Mouse (Mus musculus) embryonic facial prominence, embryonic 12.5 days (tissue): ENCODE measurements around the gene Mtmr1. TPM values are rescaled to one million over a fixed set of nuclear protein-coding genes. Genes with fewer than 3 reads are reported as not detected.

Experiments
- ATAC-seq: fragments of 200-750 bp; cut with Nextera tagmentation; 2 replicates; pipeline ENCODE4 v1.8.0; 2017; ENCODE audit not compliant: insufficient number of reproducible peaks, insufficient read depth, low FRiP score, low TSS enrichment
- H3K27ac ChIP-seq: fragments of 300-500 bp; sonication (generic); 2 replicates; pipeline ENCODE4 v1.5.1; 2016; ENCODE audit warnings: mild to moderate bottlenecking
- H3K27me3 ChIP-seq: fragments of 300-500 bp; sonication (generic); 2 replicates; pipeline ENCODE4 v1.6.1; 2016; ENCODE audit warnings: mild to moderate bottlenecking, moderate library complexity
- H3K36me3 ChIP-seq: fragments of 300-500 bp; sonication (generic); 2 replicates; pipeline ENCODE4 v1.6.1; 2016; ENCODE audit warnings: mild to moderate bottlenecking
- H3K4me1 ChIP-seq: fragments of 300-500 bp; sonication (generic); 2 replicates; pipeline ENCODE4 v1.6.1; 2016
- H3K4me2 ChIP-seq: fragments of 300-500 bp; sonication (generic); replicated peaks from 2 replicates; pipeline ENCODE4 v1.6.1; 2016; ENCODE audit warnings: mild to moderate bottlenecking, moderate library complexity
- H3K4me3 ChIP-seq: fragments of 300-500 bp; sonication (generic); 2 replicates; pipeline ENCODE4 v1.5.1; 2016; ENCODE audit warnings: mild to moderate bottlenecking
- H3K9ac ChIP-seq: fragments of 300-500 bp; sonication (generic); 2 replicates; pipeline ENCODE4 v1.6.1; 2016; ENCODE audit warnings: mild to moderate bottlenecking, moderate library complexity
- H3K9me3 ChIP-seq: fragments of 300-500 bp; sonication (generic); 2 replicates; pipeline ENCODE4 v1.6.1; 2016; ENCODE audit warnings: mild to moderate bottlenecking, moderate library complexity
- WGBS: fragments of 180-500 bp; shearing (Covaris S2); methylation state at CpG from one replicate; pipeline ENCODE4 v1.1.7; 2016; 5-methylcytosine and 5-hydroxymethylcytosine counted together
- polyA plus RNA-seq: library from polyadenylated mRNA; unstranded; fragments of >200 nt; fragmentation: Nextera tagmentation; extraction: Ambion mirVana; gene quantifications from 2 replicates; pipeline ENCODE4 v1.2.1, GENCODE M21; 2016

The Mtmr1 gene
- polyA plus RNA-seq, 1 experiment from 2014 or later = 11.7 TPM

- Histone ChIP-seq H3K4me2 (no peak overlapping the region), H3K4me3 (no peak overlapping the region), H3K27ac (no peak overlapping the region), H3K4me1 (no peaks in the 10 kb centered on the region), H3K9me3 (no peaks in the 10 kb centered on the region), H3K27me3 (no peaks in the 10 kb centered on the region), H3K36me3 (no peaks in the 10 kb centered on the region), H3K9ac (no peak overlapping the region)
- WGBS = 84% methylated on average over 6 of the region's 6 CpGs
- no peak for ATAC-seq
Observed at GRCm38 (mm10) chrX:71456078-71456737, 91.6 kb downstream of the Mtmr1 start.

DNA sequence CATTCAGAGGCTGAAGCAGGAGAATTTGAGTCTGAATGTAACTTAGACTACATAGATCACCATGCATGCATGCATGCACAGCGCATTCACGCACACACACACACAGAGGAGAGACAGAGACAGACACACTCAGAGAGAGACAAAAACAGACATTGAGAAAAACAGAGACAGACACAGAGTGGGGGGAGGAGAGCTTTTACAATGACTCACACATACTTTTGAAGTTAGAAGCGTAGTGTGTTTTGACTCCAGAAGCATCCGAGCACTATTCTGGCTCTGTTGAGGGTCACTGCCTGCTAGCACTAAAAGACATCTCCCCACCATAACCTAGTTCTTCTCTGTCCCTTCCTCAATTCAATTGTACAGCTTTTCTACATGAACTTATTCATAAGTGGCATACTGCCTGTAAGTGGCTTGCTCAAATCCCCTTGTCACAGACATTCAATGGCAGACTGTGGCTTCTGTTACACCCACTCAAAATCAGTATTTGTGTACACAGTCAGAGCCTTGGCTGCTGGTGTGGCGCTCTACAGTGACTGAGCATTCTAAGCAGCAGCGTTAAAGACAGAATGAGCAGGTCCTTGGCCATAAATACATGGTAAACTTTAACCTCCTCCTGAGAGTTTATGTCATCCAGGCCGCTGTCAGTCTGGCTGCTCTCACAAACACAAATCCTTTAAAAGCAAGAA, 99.7 kb downstream of the Mtmr1 start:
- 82% methylated on average over 7 of the region's 7 CpGs for WGBS
- Histone ChIP-seq H3K4me1 (no peaks in the 10 kb centered on the region), H3K4me3 (no peak overlapping the region), H3K27ac (no peak overlapping the region), H3K4me2 (no peak overlapping the region), H3K9me3 (no peaks in the 10 kb centered on the region), H3K36me3 (no peaks in the 10 kb centered on the region), H3K27me3 (no peaks in the 10 kb centered on the region), H3K9ac (no peak overlapping the region)
- ATAC-seq = no peak

DNA sequence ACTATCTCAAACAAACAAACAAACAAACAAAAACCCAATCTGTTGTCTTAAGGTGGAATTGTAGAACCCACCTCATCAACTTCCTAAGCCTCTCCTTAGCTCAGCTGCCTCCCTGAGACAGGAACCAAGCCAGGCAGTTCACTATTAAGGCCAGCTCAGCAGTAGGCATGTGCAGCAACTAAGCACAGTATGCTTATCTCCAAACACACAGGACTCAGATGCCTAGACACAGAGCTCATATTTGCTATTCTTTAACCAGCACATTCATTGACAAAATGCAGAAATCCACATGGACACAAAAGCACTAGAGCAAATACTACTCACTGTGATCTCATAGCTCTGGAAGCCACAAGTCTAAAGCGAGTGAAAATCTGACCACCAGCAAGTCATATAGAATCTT, 100.9 kb downstream of the Mtmr1 start:
- WGBS = 100% methylated on average over 1 of the region's 1 CpGs
- Histone ChIP-seq H3K4me2 (no peak overlapping the region), H3K9ac (no peak overlapping the region)

GRCm38 (mm10) chrX:71467491-71467890, 102.9 kb downstream of the Mtmr1 start:
- no peaks in the 10 kb centered on the region for H3K4me1 ChIP-seq
- H3K4me3 ChIP-seq = no peak overlapping the region
- H3K4me2 ChIP-seq = no peak overlapping the region
- no peak overlapping the region for H3K27ac ChIP-seq
- ATAC-seq = no peak
- no peaks in the 10 kb centered on the region for H3K9me3 ChIP-seq
- H3K27me3 ChIP-seq = no peaks in the 10 kb centered on the region
- H3K9ac ChIP-seq = no peak overlapping the region
- WGBS = 82% methylated on average over 3 of the region's 3 CpGs
- H3K36me3 ChIP-seq = no peaks in the 10 kb centered on the region

More for the DNA sequence above, 100.9 kb downstream of the Mtmr1 start:
- Histone ChIP-seq H3K36me3 (no peaks in the 10 kb centered on the region), H3K27me3 (no peaks in the 10 kb centered on the region), H3K4me1 (no peaks in the 10 kb centered on the region), H3K4me3 (no peak overlapping the region), H3K9me3 (no peaks in the 10 kb centered on the region), H3K27ac (no peak overlapping the region)
- no peak for ATAC-seq

Other genes starting within 250 kb of the Mtmr1 start
- 3.9 and 4.0 TPM in 2 replicates for gene Mtm1, start 154.0 kb upstream of the Mtmr1 start, polyA plus RNA-seq
- gene Cd99l2, start 128.1 kb downstream of the Mtmr1 start, polyA plus RNA-seq = 36.2 and 36.4 TPM in 2 replicates
- gene Hmgb3, start 191.2 kb downstream of the Mtmr1 start, polyA plus RNA-seq = 442 and 476 TPM in 2 replicates